Mouse (Mus musculus) MEL (cell line): ENCODE data around the gene Strbp. TPM values are rescaled to one million over a fixed set of nuclear protein-coding genes. Genes with fewer than 3 reads are reported as not detected.

Experiments used
- DNase-seq: peaks from one replicate; pipeline ENCODE4 v3.0.0; 2011; ENCODE audit warnings: low read depth, low spot score
- H3K27ac ChIP-seq: 2 replicates; pipeline ENCODE4 v1.5.1; 2012; ENCODE audit warnings: low read depth, mild to moderate bottlenecking, control low read depth, low read length, moderate library complexity; ENCODE audit not compliant: control insufficient read depth
- H3K27me3 ChIP-seq, 2 experiments: fragments of 150-350 bp in 1 of 2; sonication (generic) in 1 of 2; 2 replicates each; pipeline ENCODE4 v1.6.1; 2012; ENCODE audit warnings: low read length in 2 of 2, mild to moderate bottlenecking in 2 of 2, improper control_type of control experiment in 1 of 2, moderate library complexity in 1 of 2; ENCODE audit not compliant: insufficient read depth in 2 of 2, control insufficient read depth in 1 of 2
- H3K36me3 ChIP-seq, 2 experiments: 2 replicates each; pipeline ENCODE4 v1.6.1; 2012 to 2014; ENCODE audit warnings: low read length in 2 of 2, improper control_type of control experiment in 1 of 2, inconsistent platforms in 1 of 2, mild to moderate bottlenecking in 1 of 2; ENCODE audit not compliant: insufficient read depth in 2 of 2, control insufficient read depth in 1 of 2
- H3K4me1 ChIP-seq, 2 experiments: fragments of 150-350 bp in 1 of 2; sonication (generic) in 1 of 2; 2 replicates each; pipeline ENCODE4 v1.6.1; 2012; ENCODE audit warnings: low read length in 2 of 2, improper control_type of control experiment in 1 of 2, mild to moderate bottlenecking in 1 of 2; ENCODE audit not compliant: insufficient read depth in 2 of 2, control insufficient read depth in 1 of 2
- H3K4me3 ChIP-seq, 2 experiments: fragments of 150-350 bp in 1 of 2; sonication (generic) in 1 of 2; 2 replicates each; pipeline ENCODE4 v1.5.1; 2012; ENCODE audit warnings: low read depth in 2 of 2, low read length in 2 of 2, mild to moderate bottlenecking in 2 of 2, moderate library complexity in 2 of 2, control low read depth in 1 of 2, improper control_type of control experiment in 1 of 2; ENCODE audit not compliant: control insufficient read depth in 1 of 2, insufficient read depth in 1 of 2
- H3K79me2 ChIP-seq: 2 replicates; pipeline ENCODE4 v1.6.1; 2012; ENCODE audit warnings: mild to moderate bottlenecking, low read length, moderate library complexity; ENCODE audit not compliant: control insufficient read depth, poor library complexity, insufficient read depth
- H3K9ac ChIP-seq: 2 replicates; pipeline ENCODE4 v1.6.1; 2012; ENCODE audit warnings: low read depth, mild to moderate bottlenecking, control low read depth, low read length, moderate library complexity; ENCODE audit not compliant: control insufficient read depth, poor library complexity, severe bottlenecking
- H3K9me3 ChIP-seq: fragments of 150-350 bp; sonication (generic); replicated peaks from 2 replicates; pipeline ENCODE4 v1.6.1; 2012; ENCODE audit warnings: mild to moderate bottlenecking, low read length, improper control_type of control experiment, moderate library complexity; ENCODE audit not compliant: insufficient read depth
- CHD1 ChIP-seq: IDR thresholded peaks from 2 replicates; pipeline ENCODE4 v1.6.1; 2012; ENCODE audit warnings: low read depth, mild to moderate bottlenecking, inconsistent platforms, low read length, improper control_type of control experiment
- CHD2 ChIP-seq: IDR thresholded peaks from 2 replicates; pipeline ENCODE4 v1.6.1; 2011; ENCODE audit warnings: low read length, improper control_type of control experiment
- EP300 ChIP-seq, 2 experiments: IDR thresholded peaks; 2 replicates each; pipeline ENCODE4 v1.6.1; 2011; ENCODE audit warnings: improper control_type of control experiment in 2 of 2, low read length in 2 of 2, low read depth in 1 of 2, mild to moderate bottlenecking in 1 of 2
- GABPA ChIP-seq: IDR thresholded peaks from 2 replicates; pipeline ENCODE4 v1.6.1; 2012; ENCODE audit warnings: low read depth, mild to moderate bottlenecking, inconsistent platforms, low read length, improper control_type of control experiment, moderate library complexity
- GATA1 ChIP-seq: IDR thresholded peaks from 2 replicates; pipeline ENCODE4 v1.6.1; 2011; ENCODE audit warnings: low read depth, low read length, improper control_type of control experiment
- HCFC1 ChIP-seq: IDR thresholded peaks from 2 replicates; pipeline ENCODE4 v1.6.1; 2012; ENCODE audit warnings: low read depth, mild to moderate bottlenecking, inconsistent platforms, low read length, improper control_type of control experiment, moderate library complexity
- JUND ChIP-seq: IDR thresholded peaks from 2 replicates; pipeline ENCODE4 v1.6.1; 2011; ENCODE audit warnings: low read depth, mild to moderate bottlenecking, improper control_type of control experiment, low read length
- KAT2A ChIP-seq: conservative IDR thresholded peaks from 2 replicates; pipeline ENCODE4 v1.6.1; 2012; ENCODE audit warnings: low read depth, low read length, improper control_type of control experiment, inconsistent platforms
- MAFK ChIP-seq: IDR thresholded peaks from 2 replicates; pipeline ENCODE4 v1.6.1; 2011; ENCODE audit warnings: low read depth, mild to moderate bottlenecking, low read length, improper control_type of control experiment, borderline replicate concordance
- MAX ChIP-seq: IDR thresholded peaks from 2 replicates; pipeline ENCODE4 v1.6.1; 2011; ENCODE audit warnings: low read length, improper control_type of control experiment
- MAZ ChIP-seq: IDR thresholded peaks from 2 replicates; pipeline ENCODE4 v1.6.1; 2012; ENCODE audit warnings: low read depth, mild to moderate bottlenecking, inconsistent platforms, low read length, improper control_type of control experiment
- MEF2A ChIP-seq: IDR thresholded peaks from 2 replicates; pipeline ENCODE4 v1.6.1; 2014; ENCODE audit warnings: low read depth, mild to moderate bottlenecking, inconsistent platforms, low read length, improper control_type of control experiment; ENCODE audit not compliant: poor library complexity, insufficient replicate concordance, severe bottlenecking; ENCODE audit errors: extremely low read depth
- MXI1 ChIP-seq: IDR thresholded peaks from 2 replicates; pipeline ENCODE4 v1.6.1; 2011; ENCODE audit warnings: mild to moderate bottlenecking, low read depth, low read length, improper control_type of control experiment
- MYB ChIP-seq: IDR thresholded peaks from 2 replicates; pipeline ENCODE4 v1.6.1; 2011; ENCODE audit warnings: mild to moderate bottlenecking, low read depth, low read length, improper control_type of control experiment
- NELFE ChIP-seq: IDR thresholded peaks from 2 replicates; pipeline ENCODE4 v1.6.1; 2011; ENCODE audit warnings: low read depth, low read length, improper control_type of control experiment
- NRF1 ChIP-seq: IDR thresholded peaks from 2 replicates; pipeline ENCODE4 v1.6.1; 2014; ENCODE audit warnings: low read depth, mild to moderate bottlenecking, inconsistent platforms, low read length, improper control_type of control experiment, moderate library complexity; ENCODE audit not compliant: poor library complexity, insufficient read depth, severe bottlenecking
- POLR2AphosphoS2 ChIP-seq: IDR thresholded peaks from 2 replicates; pipeline ENCODE4 v1.6.1; 2011; ENCODE audit warnings: low read length, improper control_type of control experiment
- RAD21 ChIP-seq: IDR thresholded peaks from 2 replicates; pipeline ENCODE4 v1.6.1; 2011; ENCODE audit warnings: mild to moderate bottlenecking, low read depth, low read length, improper control_type of control experiment
- SIN3A ChIP-seq: IDR thresholded peaks from 2 replicates; pipeline ENCODE4 v1.6.1; 2012; ENCODE audit warnings: low read length, improper control_type of control experiment, inconsistent platforms
- SMC3 ChIP-seq: IDR thresholded peaks from 2 replicates; pipeline ENCODE4 v1.6.1; 2011; ENCODE audit warnings: low read depth, low read length, improper control_type of control experiment
- TBP ChIP-seq: IDR thresholded peaks from 2 replicates; pipeline ENCODE4 v1.8.0; 2011; ENCODE audit warnings: low read depth, low read length, improper control_type of control experiment
- TCF12 ChIP-seq: IDR thresholded peaks from 2 replicates; pipeline ENCODE4 v1.6.1; 2014; ENCODE audit warnings: low read depth, mild to moderate bottlenecking, inconsistent platforms, low read length, improper control_type of control experiment, moderate library complexity
- UBTF ChIP-seq: IDR thresholded peaks from 2 replicates; pipeline ENCODE4 v1.6.1; 2012; ENCODE audit warnings: low read depth, mild to moderate bottlenecking, inconsistent platforms, low read length, improper control_type of control experiment, moderate library complexity, borderline replicate concordance; ENCODE audit not compliant: insufficient read depth
- USF1 ChIP-seq: IDR thresholded peaks from 2 replicates; pipeline ENCODE4 v1.6.1; 2014; ENCODE audit warnings: low read depth, mild to moderate bottlenecking, inconsistent platforms, low read length, improper control_type of control experiment, moderate library complexity
- ZKSCAN1 ChIP-seq: IDR thresholded peaks from 2 replicates; pipeline ENCODE4 v1.6.1; 2012; ENCODE audit warnings: low read depth, mild to moderate bottlenecking, inconsistent platforms, low read length, improper control_type of control experiment, moderate library complexity
- ZMIZ1 ChIP-seq: IDR thresholded peaks from 2 replicates; pipeline ENCODE4 v1.6.1; 2012; ENCODE audit warnings: low read depth, mild to moderate bottlenecking, inconsistent platforms, low read length, improper control_type of control experiment, moderate library complexity
- ZNF384 ChIP-seq: IDR thresholded peaks from 2 replicates; pipeline ENCODE4 v1.6.1; 2012; ENCODE audit warnings: low read depth, mild to moderate bottlenecking, inconsistent platforms, low read length, improper control_type of control experiment
- polyA plus RNA-seq, 2 experiments: library from polyadenylated mRNA; stranded (reverse) in 1 of 2; unstranded in 1 of 2; fragments of >175 nt in 1 of 2; fragments of >200 nt in 1 of 2; gene quantifications; 2 replicates each; pipeline versions ENCODE4 v1.2.1 to v1.2.4; 2012; ENCODE audit warnings: low replicate concordance in 2 of 2, low read depth in 1 of 2; ENCODE audit not compliant: insufficient read length in 2 of 2, insufficient read depth in 1 of 2, missing spikeins in 1 of 2
- total RNA-seq: library from RNA; depleted of rRNA; stranded (reverse); fragments of 300-350 nt; gene quantifications from 2 replicates; pipeline ENCODE4 v1.2.3, GENCODE M21; 2012

Gene Strbp
- total and polyA plus RNA-seq, 3 experiments: 30.6 to 123 (median 59.8) TPM

DNA sequence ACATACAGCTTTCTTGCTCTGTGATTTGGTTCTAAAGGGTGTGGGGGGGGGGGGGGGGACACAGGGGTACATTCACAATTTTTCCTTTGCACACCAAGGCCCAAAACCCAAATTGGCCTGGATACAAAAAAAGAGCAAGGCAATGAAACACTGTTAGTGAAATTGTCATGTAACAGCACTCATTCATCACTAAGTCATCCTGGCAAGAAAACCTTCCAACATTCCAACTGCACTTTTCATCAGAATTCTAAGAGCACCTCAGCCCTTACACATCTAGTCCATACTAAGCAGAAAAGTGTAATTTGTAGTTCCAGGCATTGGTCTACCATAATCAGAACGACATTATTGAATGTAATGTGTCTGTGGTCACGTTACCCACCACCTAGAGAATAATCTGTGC lies 131.5 kb downstream of the Strbp start:
- DNase-seq: no peak
- Histone ChIP-seq H3K9ac (no peak overlapping the region), H3K4me3 (no peak overlapping the region), H3K27me3 (no peaks in the 10 kb centered on the region), H3K9me3 (no peaks in the 10 kb centered on the region), H3K27ac (no peak overlapping the region), H3K4me1 (no peaks in the 10 kb centered on the region), H3K36me3 (no peaks in the 10 kb centered on the region; a peak in 1 of 4 replicates), H3K79me2 (no peaks in the 10 kb centered on the region)
- TF ChIP-seq EP300 (IDR thresholded peaks at IDR 0.05; ENCODE audit: low read depth in 1 of 2, low read length in 2 of 2) (no peak), KAT2A (no peak), USF1 (no peak), MAX (no peak), SMC3 (no peak), MAZ (no peak), ZKSCAN1 (no peak), ZMIZ1 (no peak), MXI1 (no peak), MAFK (no peak), POLR2AphosphoS2 (no peak), TBP (no peak), MYB (no peak), HCFC1 (no peak), GABPA (no peak), TCF12 (no peak), NRF1 (no peak)

DNA sequence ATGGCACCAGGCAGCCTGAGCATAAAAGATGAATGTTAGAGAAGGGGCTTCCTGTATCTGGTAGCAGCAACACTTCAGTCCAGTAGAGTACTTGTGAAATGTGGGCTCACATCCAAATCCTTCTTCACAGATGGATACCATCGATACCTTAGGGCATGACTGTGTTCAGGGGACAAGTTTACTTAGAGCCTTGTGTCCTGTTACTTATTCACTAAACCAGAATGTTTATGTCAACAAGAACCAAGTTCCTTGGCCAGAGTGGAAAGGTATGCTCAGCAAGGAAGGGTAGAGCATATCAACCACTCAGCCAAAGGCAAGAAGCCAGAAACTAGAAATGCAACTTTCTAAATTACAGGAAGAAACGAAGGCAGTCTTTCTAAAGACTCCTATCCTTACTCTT lies 133.0 kb downstream of the Strbp start:
- no peak for TF ChIP-seq ZNF384
- no peak for TF ChIP-seq ZKSCAN1
- no peak for TF ChIP-seq NELFE
- TF ChIP-seq RAD21: no peak
- TF ChIP-seq MYB: no peak
- no peak for TF ChIP-seq JUND
- TF ChIP-seq KAT2A: no peak
- TF ChIP-seq TCF12: no peak
- no peak for TF ChIP-seq MAZ
- no peak for TF ChIP-seq ZMIZ1
- TF ChIP-seq UBTF: no peak
- TF ChIP-seq GABPA: no peak
- TF ChIP-seq GATA1: no peak
- TF ChIP-seq CHD2: no peak
- no peak for TF ChIP-seq MEF2A
- TF ChIP-seq NRF1: no peak
- no peak for TF ChIP-seq MAFK
- TF ChIP-seq SMC3: no peak
- no peak for TF ChIP-seq SIN3A
- TF ChIP-seq CHD1: no peak
- TF ChIP-seq, all 39 proteins: peak for 0
- Histone ChIP-seq H3K9ac (no peak overlapping the region), H3K9me3 (no peaks in the 10 kb centered on the region), H3K79me2 (no peaks in the 10 kb centered on the region), H3K27me3 (no peaks in the 10 kb centered on the region), H3K36me3 (peaks cover 0 to 4% of the 10 kb centered on the region in 2 experiments; a peak in 3 of 4 replicates), H3K4me3 (no peak overlapping the region), H3K27ac (no peak overlapping the region), H3K4me1 (peaks cover 2 to 5% of the 10 kb centered on the region in 2 experiments)
- no peak for DNase-seq
